19 mouse cellular contexts compared by ENCODE assay signal in genomic region chr1:144055476-144056213, GRCm38 (mm10). TPM values are rescaled to one million over a fixed set of nuclear protein-coding genes. Genes with fewer than 3 reads are reported as not detected.
DNase-seq lines count a peak whose midpoint lies in the region; ATAC-seq and TF ChIP-seq lines count a peak whose summit lies in the region.
"Had no signal": no experiment of that assay in that cellular context is flagged by ENCODE, and none has a peak within 500 bp of the region (broad histone marks: within the 10 kb centered on the region; RNA-seq: fewer than 3 reads in every experiment).

No protein-coding gene starts in this region.

- peak; percentile 21; the same call in 1 of the 2 replicates for TF ChIP-seq EP300 in heart, postnatal 0 days (IDR thresholded peaks at IDR 0.05; ENCODE audit: low read depth)

- no peak overlapping the region for H3K27ac ChIP-seq in embryonic facial prominence, embryonic 11.5 days (replicated peaks; ENCODE audit: low read depth, low read length)
- no peak overlapping the region for H3K27ac ChIP-seq in embryonic facial prominence, embryonic 10.5 days (replicated peaks)
- no peak overlapping the region for H3K27ac ChIP-seq in midbrain, embryonic 13.5 days
- no peak overlapping the region for H3K27ac ChIP-seq in midbrain, embryonic 10.5 days (replicated peaks)
- peak overlapping the region; percentile 85 for H3K27ac ChIP-seq in heart, postnatal 0 days (ENCODE audit: low read depth)
- H3K27ac ChIP-seq: embryonic facial prominence, embryonic 12.5 days; macrophage; stomach, postnatal 0 days had no signal

- no peaks in the 10 kb centered on the region for H3K36me3 ChIP-seq in embryonic facial prominence, embryonic 11.5 days (replicated peaks; ENCODE audit: control insufficient read depth, insufficient read depth, low read depth, low read length)
- no peaks in the 10 kb centered on the region for H3K36me3 ChIP-seq in embryonic facial prominence, embryonic 10.5 days (replicated peaks)
- H3K36me3 ChIP-seq in midbrain, embryonic 13.5 days = no peaks in the 10 kb centered on the region
- no peaks in the 10 kb centered on the region for H3K36me3 ChIP-seq in midbrain, embryonic 10.5 days
- no peaks in the 10 kb centered on the region for H3K36me3 ChIP-seq in heart, postnatal 0 days (replicated peaks; ENCODE audit: control insufficient read depth, insufficient read depth, low read length)
- H3K36me3 ChIP-seq: embryonic facial prominence, embryonic 12.5 days had no signal

- ATAC-seq in embryonic facial prominence, embryonic 11.5 days (replicated peaks; ENCODE audit: insufficient number of reproducible peaks, low FRiP score, low TSS enrichment, low read depth) = 0 out of 2 replicates have a peak, but pooled peaks have one; percentile 62
- peak; percentile 67 for ATAC-seq in midbrain, embryonic 13.5 days
- peak; percentile 95 for ATAC-seq in heart, postnatal 0 days (ENCODE audit: insufficient read depth, low read depth)
- no peak for ATAC-seq in monocyte, adult 5-6 weeks (replicated peaks; ENCODE audit: insufficient number of reproducible peaks, low FRiP score, low TSS enrichment, poor library complexity, severe bottlenecking)
- ATAC-seq: Patski had no signal

- H3K4me3 ChIP-seq in embryonic facial prominence, embryonic 11.5 days (ENCODE audit: low read depth, low read length) = no peak overlapping the region
- H3K4me3 ChIP-seq in embryonic facial prominence, embryonic 10.5 days = no peak overlapping the region
- no peak overlapping the region for H3K4me3 ChIP-seq in midbrain, embryonic 13.5 days (replicated peaks)
- no peak overlapping the region for H3K4me3 ChIP-seq in midbrain, embryonic 10.5 days
- H3K4me3 ChIP-seq in heart, postnatal 0 days (ENCODE audit: low read depth, low read length) = no peak overlapping the region
- H3K4me3 ChIP-seq: embryonic facial prominence, embryonic 12.5 days; myocyte had no signal

- no peak overlapping the region for H3K4me2 ChIP-seq in embryonic facial prominence, embryonic 11.5 days (ENCODE audit: low read depth, low read length)
- no peak overlapping the region for H3K4me2 ChIP-seq in midbrain, embryonic 13.5 days (replicated peaks)
- H3K4me2 ChIP-seq in heart, postnatal 0 days (ENCODE audit: low read depth, low read length) = peak overlapping the region; percentile 27
- H3K4me2 ChIP-seq: embryonic facial prominence, embryonic 12.5 days; liver, embryonic 11.5 days had no signal

- TF ChIP-seq CTCF in heart, postnatal 0 days (IDR thresholded peaks at IDR 0.05; ENCODE audit: low read depth) = no peak

- WGBS in embryonic facial prominence, embryonic 11.5 days = 80% methylated on average over 13 of the region's 13 CpGs
- 82% methylated on average over 13 of the region's 13 CpGs for WGBS in embryonic facial prominence, embryonic 10.5 days
- 68% methylated on average over 13 of the region's 13 CpGs for WGBS in midbrain, embryonic 13.5 days
- 80% methylated on average over 13 of the region's 13 CpGs for WGBS in midbrain, embryonic 10.5 days
- WGBS in heart, postnatal 0 days = 32% methylated on average over 13 of the region's 13 CpGs

- H3K9me3 ChIP-seq in embryonic facial prominence, embryonic 11.5 days (replicated peaks; ENCODE audit: control insufficient read depth, low read length) = no peaks in the 10 kb centered on the region
- H3K9me3 ChIP-seq in embryonic facial prominence, embryonic 10.5 days = no peaks in the 10 kb centered on the region
- H3K9me3 ChIP-seq in midbrain, embryonic 13.5 days = no peaks in the 10 kb centered on the region
- H3K9me3 ChIP-seq in midbrain, embryonic 10.5 days (replicated peaks) = no peaks in the 10 kb centered on the region
- H3K9me3 ChIP-seq in heart, postnatal 0 days (replicated peaks; ENCODE audit: control insufficient read depth, low read length) = no peaks in the 10 kb centered on the region
- H3K9me3 ChIP-seq: embryonic facial prominence, embryonic 12.5 days had no signal

- DNase-seq in embryonic facial prominence, embryonic 11.5 days (ENCODE audit: low spot score) = no peak
- DNase-seq in embryonic facial prominence, embryonic 10.5 days (ENCODE audit: low spot score) = no peak
- DNase-seq in midbrain, embryonic 10.5 days (ENCODE audit: low spot score) = no peak
- DNase-seq in heart, postnatal 0 days (ENCODE audit: low spot score) = peak; percentile 92
- peak; percentile 53 for DNase-seq in lung, postnatal 36 days
- DNase-seq in adrenal gland, postnatal 10 days = no peak
- DNase-seq: cerebellum, adult 9-10 months; gastrocnemius, postnatal 10 days; right cerebral cortex, adult 18-20 months; spleen, adult 18-20 months; thymus, postnatal 36 days had no signal

- no peak overlapping the region for H3K9ac ChIP-seq in embryonic facial prominence, embryonic 11.5 days (replicated peaks; ENCODE audit: low read length)
- no peak overlapping the region for H3K9ac ChIP-seq in midbrain, embryonic 13.5 days (replicated peaks)
- no peak overlapping the region for H3K9ac ChIP-seq in heart, postnatal 0 days (replicated peaks; ENCODE audit: low read depth, low read length)
- H3K9ac ChIP-seq: embryonic facial prominence, embryonic 12.5 days had no signal

- H3K4me1 ChIP-seq in embryonic facial prominence, embryonic 11.5 days (ENCODE audit: control insufficient read depth, insufficient read depth, low read length) = no peaks in the 10 kb centered on the region
- H3K4me1 ChIP-seq in embryonic facial prominence, embryonic 10.5 days = no peaks in the 10 kb centered on the region
- H3K4me1 ChIP-seq in midbrain, embryonic 13.5 days (replicated peaks) = no peaks in the 10 kb centered on the region
- no peaks in the 10 kb centered on the region for H3K4me1 ChIP-seq in midbrain, embryonic 10.5 days
- no peaks in the 10 kb centered on the region for H3K4me1 ChIP-seq in heart, postnatal 0 days (ENCODE audit: control insufficient read depth, insufficient read depth)
- H3K4me1 ChIP-seq: embryonic facial prominence, embryonic 12.5 days had no signal

- H3K27me3 ChIP-seq in embryonic facial prominence, embryonic 11.5 days (ENCODE audit: control insufficient read depth, insufficient read depth, low read length) = no peaks in the 10 kb centered on the region
- H3K27me3 ChIP-seq in embryonic facial prominence, embryonic 10.5 days (replicated peaks; ENCODE audit: low read depth, poor library complexity, severe bottlenecking) = no peaks in the 10 kb centered on the region
- H3K27me3 ChIP-seq in midbrain, embryonic 13.5 days = no peaks in the 10 kb centered on the region
- H3K27me3 ChIP-seq in midbrain, embryonic 10.5 days (ENCODE audit: low read depth, poor library complexity, severe bottlenecking) = no peaks in the 10 kb centered on the region
- H3K27me3 ChIP-seq in heart, postnatal 0 days (ENCODE audit: control insufficient read depth, insufficient read depth, low read length) = no peaks in the 10 kb centered on the region
- H3K27me3 ChIP-seq: embryonic facial prominence, embryonic 12.5 days; Patski had no signal

RNA-seq across cellular contexts. Expression of gene Rgs2, which starts 51.7 kb away (rescaled TPM):
- 67.8 and 86.1 TPM in 2 replicates for polyA plus RNA-seq in embryonic facial prominence, embryonic 11.5 days (2014; fragmentation: Nextera tagmentation; extraction: Ambion mirVana)
- polyA plus RNA-seq in embryonic facial prominence, embryonic 10.5 days (2016; fragmentation: Nextera tagmentation; extraction: Ambion mirVana) = 33.5 and 38.3 TPM in 2 replicates
- polyA plus RNA-seq in midbrain, embryonic 13.5 days (2015; fragmentation: Nextera tagmentation; extraction: Ambion mirVana) = 170 and 177 TPM in 2 replicates
- 48.0 and 54.3 TPM in 2 replicates for polyA plus RNA-seq in midbrain, embryonic 10.5 days (2016; fragmentation: Nextera tagmentation; extraction: Ambion mirVana)
- total RNA-seq in heart, postnatal 0 days (2014; rRNA removed; ENCODE audit: low replicate concordance) = 7.7 and 14.6 TPM in 2 replicates
- polyA plus RNA-seq in heart, postnatal 0 days (2015; fragmentation: Nextera tagmentation; extraction: Ambion mirVana) = 41.7 and 45.8 TPM in 2 replicates
- total RNA-seq in monocyte, adult 5-6 weeks (2017) = 463 to 869 TPM (median 773 TPM) in 3 replicates
- total RNA-seq in adrenal gland, postnatal 10 days (2021) = 100 to 1,000 TPM; 254 to 383 TPM

Comparison
In these comparisons a context has a peak if more than half of its experiments do, and no peak if none do; other contexts are left out.
1. DNase-seq: peak in heart, postnatal 0 days (single experiment) and lung, postnatal 36 days (single experiment); none in embryonic facial prominence, embryonic 11.5 days (single experiment), embryonic facial prominence, embryonic 10.5 days (single experiment), midbrain, embryonic 10.5 days (single experiment) and adrenal gland, postnatal 10 days (single experiment).